Mouse (Mus musculus) heart, adult 2 months (tissue): ENCODE results near the gene Crabp2. TPM values are rescaled to one million over a fixed set of nuclear protein-coding genes. Genes with fewer than 3 reads are reported as not detected.

Experiments
- DNase-seq, 2 experiments: peaks; one replicate each; pipeline ENCODE4 v3.0.0; 2021
- H3K27ac ChIP-seq: fragments of 200-600 bp; 2 replicates; pipeline ENCODE4 v1.8.1; 2022
- H3K27me3 ChIP-seq: fragments of 200-500 bp; 2 replicates; pipeline ENCODE4 v1.6.1; 2012; ENCODE audit warnings: mild to moderate bottlenecking, low read length, inconsistent platforms, mixed read lengths; ENCODE audit not compliant: control insufficient read depth, insufficient read depth
- H3K36me3 ChIP-seq: fragments of 200-500 bp; 2 replicates; pipeline ENCODE4 v1.6.1; 2012; ENCODE audit warnings: low read length, inconsistent platforms; ENCODE audit not compliant: control insufficient read depth, insufficient read depth
- H3K4me1 ChIP-seq: fragments of 200-500 bp; 2 replicates; pipeline ENCODE4 v1.6.1; 2011; ENCODE audit warnings: low read length; ENCODE audit not compliant: control insufficient read depth, insufficient read depth
- H3K4me3 ChIP-seq: fragments of 200-600 bp; 2 replicates; pipeline ENCODE4 v1.8.1; 2022
- H3K79me2 ChIP-seq: fragments of 200-500 bp; replicated peaks from 2 replicates; pipeline ENCODE4 v1.6.1; 2012; ENCODE audit warnings: mild to moderate bottlenecking, inconsistent platforms, low read length, moderate library complexity, mixed read lengths; ENCODE audit not compliant: control insufficient read depth, insufficient read depth
- H3K9ac ChIP-seq: fragments of 200-500 bp; 2 replicates; pipeline ENCODE4 v1.6.1; 2012; ENCODE audit warnings: low read depth, mild to moderate bottlenecking, control low read depth, inconsistent platforms, low read length, mixed read lengths
- CTCF ChIP-seq: fragments of 200-600 bp; IDR thresholded peaks from 2 replicates; pipeline ENCODE4 v1.8.1; 2022; ENCODE audit warnings: antibody characterized with exemption, mild to moderate bottlenecking, moderate library complexity
- EP300 ChIP-seq: fragments of 200-500 bp; IDR thresholded peaks from 2 replicates; pipeline ENCODE4 v1.6.1; 2011; ENCODE audit warnings: low read depth, low read length, control low read depth; ENCODE audit not compliant: insufficient read depth
- POLR2A ChIP-seq: fragments of 200-500 bp; IDR thresholded peaks from 2 replicates; pipeline ENCODE4 v1.6.1; 2011; ENCODE audit warnings: mild to moderate bottlenecking, low read depth, low read length, control low read depth; ENCODE audit not compliant: insufficient read depth
- WGBS: fragments of 180-500 bp; shearing (Covaris S2); methylation state at CpG from one replicate; pipeline ENCODE4 v1.1.7; 2018; 5-methylcytosine and 5-hydroxymethylcytosine counted together
- intact Hi-C: fragments of 180-260 bp; cut with DNase I; formaldehyde crosslinking; loops from one replicate; pipeline ENCODE4 v1.15.1; 2025
- polyA plus RNA-seq: library from polyadenylated mRNA; depleted of rRNA; stranded (reverse); fragments of >200 nt; gene quantifications from 2 replicates; pipeline ENCODE4 v1.2.3, GENCODE M21; 2012
- total RNA-seq, 2 experiments: library from RNA; stranded (reverse); gene quantifications; 2 replicates each; pipeline ENCODE4 v1.2.3; 2021

Gene Crabp2
- total and polyA plus RNA-seq, 3 experiments = 0.25 TPM; not detected in 2

GRCm38 (mm10) chr3:87995331-87995730 lies 46.9 kb downstream of the Crabp2 start:
- Histone ChIP-seq H3K36me3 (no peaks in the 10 kb centered on the region), H3K27ac (no peak overlapping the region), H3K9ac (no peak overlapping the region), H3K4me3 (no peak overlapping the region), H3K27me3 (peaks cover 28% of the 10 kb centered on the region), H3K79me2 (no peaks in the 10 kb centered on the region), H3K4me1 (0 out of 2 replicates have a peak, but pooled peaks cover 1% of the 10 kb centered on the region)
- WGBS = 26% methylated on average over 11 of the region's 11 CpGs
- no peak for TF ChIP-seq CTCF
- no peak for TF ChIP-seq POLR2A
- TF ChIP-seq EP300 = no peak
- peak in 1 of 2 experiments; percentile 23 for DNase-seq
- intact Hi-C loops = no loop called here

DNA sequence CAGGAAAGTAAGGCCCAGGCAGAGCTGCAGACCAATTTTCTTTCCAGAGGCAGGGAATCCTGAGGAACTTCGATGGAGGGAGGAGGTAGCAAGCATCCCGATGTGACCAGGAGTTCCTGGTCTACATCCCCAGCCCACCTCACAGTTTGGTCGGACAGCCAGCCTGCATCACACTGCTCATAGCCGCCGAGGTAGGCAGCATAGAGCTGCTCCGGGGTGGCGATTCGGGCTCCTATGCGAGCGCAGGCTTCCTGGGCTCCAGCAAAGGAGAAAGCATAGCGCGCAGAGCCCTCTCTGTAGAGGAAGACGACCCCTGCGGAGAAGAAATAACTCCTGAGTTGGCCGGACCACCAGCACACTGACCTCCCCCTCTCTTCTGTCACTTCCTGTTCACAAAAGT lies 47.9 kb downstream of the Crabp2 start:
- Histone ChIP-seq H3K4me1 (0 out of 2 replicates have a peak, but pooled peaks cover 1% of the 10 kb centered on the region), H3K4me3 (no peak overlapping the region)

GRCm38 (mm10) chr3:87996971-87997614 lies 48.6 kb downstream of the Crabp2 start:
- Histone ChIP-seq H3K9ac (peak overlapping the region; percentile 23; the same call in 1 of the 2 replicates), H3K4me3 (peak overlapping the region; percentile 38), H3K27me3 (peaks cover 34% of the 10 kb centered on the region), H3K4me1 (0 out of 2 replicates have a peak, but pooled peaks cover 1% of the 10 kb centered on the region), H3K79me2 (no peaks in the 10 kb centered on the region), H3K36me3 (no peaks in the 10 kb centered on the region), H3K27ac (no peak overlapping the region)
- intact Hi-C loops = no loop called here
- peak in 1 of 2 experiments; percentile 51 for DNase-seq
- TF ChIP-seq CTCF = no peak
- TF ChIP-seq POLR2A = no peak
- TF ChIP-seq EP300 = no peak
- under 1% methylated on average over 45 of the region's 49 CpGs for WGBS

More for the DNA sequence above, 47.9 kb downstream of the Crabp2 start:
- TF ChIP-seq POLR2A (no peak), EP300 (no peak), CTCF (no peak)
- Histone ChIP-seq H3K27ac (no peak overlapping the region), H3K36me3 (no peaks in the 10 kb centered on the region), H3K9ac (no peak overlapping the region), H3K27me3 (peaks cover 33% of the 10 kb centered on the region), H3K79me2 (no peaks in the 10 kb centered on the region)
- intact Hi-C loops = no loop called here
- DNase-seq = no peak
- 6% methylated on average over 15 of the region's 15 CpGs for WGBS

DNA sequence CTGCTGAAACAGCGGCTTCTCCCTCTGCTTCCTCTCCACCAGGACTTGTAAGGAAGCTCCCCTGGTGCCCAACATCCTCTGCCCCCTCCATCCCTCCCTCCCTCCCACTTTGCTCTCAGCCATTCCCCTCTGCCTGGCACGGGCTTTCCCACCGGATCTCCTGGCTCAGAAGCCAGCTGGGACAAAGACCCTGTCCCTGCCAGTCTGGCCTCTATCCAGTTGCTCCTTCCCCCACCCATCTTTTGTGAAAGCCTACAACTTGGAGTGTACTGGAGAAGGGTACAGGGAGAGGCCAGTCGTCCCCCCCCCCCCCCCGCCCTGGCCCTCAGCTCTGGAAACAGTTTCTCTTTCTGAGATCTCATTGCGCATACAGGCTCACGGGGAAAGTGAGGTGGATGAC lies 50.3 kb downstream of the Crabp2 start:
- no peak overlapping the region for H3K4me3 ChIP-seq
- no peak for TF ChIP-seq CTCF
- no peak for TF ChIP-seq EP300
- no peak for TF ChIP-seq POLR2A
- H3K36me3 ChIP-seq = no peaks in the 10 kb centered on the region
- no peak overlapping the region for H3K9ac ChIP-seq
- H3K27ac ChIP-seq = no peak overlapping the region
- WGBS = 6% methylated on average over 7 of the region's 7 CpGs
- 0 out of 2 replicates have a peak, but pooled peaks cover 1% of the 10 kb centered on the region for H3K4me1 ChIP-seq
- peaks cover 35% of the 10 kb centered on the region for H3K27me3 ChIP-seq
- DNase-seq = no peak
- H3K79me2 ChIP-seq = no peaks in the 10 kb centered on the region
- intact Hi-C loops = no loop called here

DNA sequence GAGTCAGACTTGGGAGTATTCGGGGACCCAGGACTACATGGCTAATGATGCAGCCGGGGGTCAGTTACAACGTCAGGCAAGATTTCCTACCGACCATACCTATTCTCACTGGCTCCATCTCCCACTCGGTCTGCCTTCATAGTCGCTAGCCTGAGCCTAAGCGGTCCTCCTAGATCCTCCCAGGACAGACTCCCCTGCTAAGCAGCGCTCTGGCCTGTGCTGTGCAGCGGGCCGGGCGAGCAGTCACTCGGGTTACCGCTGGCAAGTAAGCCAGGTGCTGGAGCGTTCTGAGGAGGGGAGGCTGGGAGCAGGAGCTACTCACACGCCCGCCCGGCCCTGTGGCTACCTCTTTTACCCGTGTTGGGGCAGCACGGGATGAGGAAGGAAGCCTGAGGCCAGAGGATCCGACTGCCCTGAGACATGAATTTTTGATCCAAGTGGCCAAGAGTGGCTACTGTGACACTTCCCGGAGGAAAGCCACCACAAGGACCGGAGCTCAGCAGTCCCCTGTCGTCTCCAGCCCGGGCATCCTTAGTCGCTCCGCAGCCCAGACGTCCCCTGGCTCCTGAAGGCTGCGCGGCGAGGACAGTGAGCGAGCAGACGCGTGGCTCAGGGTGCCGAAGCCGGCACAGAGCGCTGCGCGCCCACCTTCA lies 50.9 kb downstream of the Crabp2 start:
- whole genome bisulfite sequencing = 2% methylated on average over 38 of the region's 38 CpGs
- Histone ChIP-seq H3K79me2 (no peaks in the 10 kb centered on the region), H3K9ac (no peak overlapping the region), H3K4me3 (no peak overlapping the region), H3K4me1 (0 out of 2 replicates have a peak, but pooled peaks cover 1% of the 10 kb centered on the region), H3K27me3 (peaks cover 35% of the 10 kb centered on the region), H3K27ac (no peak overlapping the region), H3K36me3 (no peaks in the 10 kb centered on the region)
- intact Hi-C loops = no loop called here
- no peak for TF ChIP-seq POLR2A
- TF ChIP-seq EP300 = no peak
- no peak for TF ChIP-seq CTCF
- DNase-seq = no peak

- Histone ChIP-seq H3K4me1 (0 out of 2 replicates have a peak, but pooled peaks cover 1% of the 10 kb centered on the region), H3K27ac (no peak within 1 kb of the TSS), H3K9ac (no peak within 1 kb of the TSS), H3K4me3 (no peak within 1 kb of the TSS), H3K79me2 (no peaks in the 10 kb centered on the region), H3K36me3 (no peaks in the 10 kb centered on the region), H3K27me3 (peaks cover 35% of the 10 kb centered on the region)
- 1% methylated on average over 30 of the region's 39 CpGs for whole genome bisulfite sequencing
- no peak for TF ChIP-seq CTCF
- TF ChIP-seq POLR2A = no peak
- no peak for TF ChIP-seq EP300
- no peak for DNase-seq
- intact Hi-C loops = no loop called here
Measured at GRCm38 (mm10) chr3:88000181-88000580, 51.7 kb downstream of the Crabp2 start, which contains the start of gene Bcan. Bcan (minus strand) TSS chr3:88000230.
